Mouse (Mus musculus): ENCODE data around the gene Tef. TPM values are rescaled to one million over a fixed set of nuclear protein-coding genes. Genes with fewer than 3 reads are reported as not detected.

The Tef gene
- polyA plus RNA-seq, 1 experiment from 2014 or later = 20.5 TPM

- WGBS = 1% methylated on average over 53 of the region's 53 CpGs
- peak; percentile 89 for ATAC-seq (ENCODE audit: low FRiP score)
Measured at GRCm38 (mm10) chr15:81872262-81873136, 70.3 kb downstream of the Tef start, which contains the start of gene Aco2. Gene Aco2, plus strand, starts transcription at chr15:81872309.

More at GRCm38 (mm10) chr15:81872262-81873136, 70.3 kb downstream of the Tef start, which contains the start of gene Aco2:
- H3K4me2 ChIP-seq = peak within 1 kb of the TSS; percentile 83
- peaks cover 31% of the 10 kb centered on the region for H3K36me3 ChIP-seq
- H3K9ac ChIP-seq (replicated peaks) = peak within 1 kb of the TSS; percentile 95
- peak within 1 kb of the TSS; percentile 99 for H3K27ac ChIP-seq (replicated peaks)
- peaks cover 27% of the 10 kb centered on the region for H3K4me1 ChIP-seq
- H3K9me3 ChIP-seq (replicated peaks) = no peaks in the 10 kb centered on the region
- peak within 1 kb of the TSS; percentile 89 for H3K4me3 ChIP-seq (replicated peaks)
- H3K27me3 ChIP-seq (replicated peaks) = no peaks in the 10 kb centered on the region

Other genes starting within 250 kb of the Tef start
- gene Ep300, start 217.1 kb upstream of the Tef start, polyA plus RNA-seq (2015; fragmentation: Nextera tagmentation; extraction: Ambion mirVana) = 20.0 and 23.6 TPM in 2 replicates
- gene L3mbtl2, start 138.5 kb upstream of the Tef start, polyA plus RNA-seq (2015; fragmentation: Nextera tagmentation; extraction: Ambion mirVana) = 28.0 and 28.8 TPM in 2 replicates
- gene Chadl, start 105.1 kb upstream of the Tef start, polyA plus RNA-seq (2015; fragmentation: Nextera tagmentation; extraction: Ambion mirVana) = 31.7 and 34.9 TPM in 2 replicates
- 41.7 and 41.9 TPM in 2 replicates for gene Zc3h7b, start 57.4 kb upstream of the Tef start, polyA plus RNA-seq (2015; fragmentation: Nextera tagmentation; extraction: Ambion mirVana)
- 127 and 128 TPM in 2 replicates for gene Rangap1, start 56.9 kb upstream of the Tef start, polyA plus RNA-seq (2015; fragmentation: Nextera tagmentation; extraction: Ambion mirVana)
- 14.7 and 16.1 TPM in 2 replicates for gene Tob2, start 56.4 kb downstream of the Tef start, polyA plus RNA-seq (2015; fragmentation: Nextera tagmentation; extraction: Ambion mirVana)
- 111 and 122 TPM in 2 replicates for gene Phf5a, start 69.5 kb downstream of the Tef start, polyA plus RNA-seq (2015; fragmentation: Nextera tagmentation; extraction: Ambion mirVana)
- gene Aco2, start 69.9 kb downstream of the Tef start, polyA plus RNA-seq (2015; fragmentation: Nextera tagmentation; extraction: Ambion mirVana) = 295 and 298 TPM in 2 replicates
- gene Polr3h, start 123.8 kb downstream of the Tef start, polyA plus RNA-seq (2015; fragmentation: Nextera tagmentation; extraction: Ambion mirVana) = 93.2 and 107 TPM in 2 replicates
- 194 and 220 TPM in 2 replicates for gene Csdc2, start 134.3 kb downstream of the Tef start, polyA plus RNA-seq (2015; fragmentation: Nextera tagmentation; extraction: Ambion mirVana)
- 99.8 and 111 TPM in 2 replicates for gene Pmm1, start 158.5 kb downstream of the Tef start, polyA plus RNA-seq (2015; fragmentation: Nextera tagmentation; extraction: Ambion mirVana)
- not detected in 2 replicates for gene 1700029P11Rik, start 178.1 kb downstream of the Tef start, polyA plus RNA-seq (2015; fragmentation: Nextera tagmentation; extraction: Ambion mirVana)
- gene Xrcc6, start 185.4 kb downstream of the Tef start, polyA plus RNA-seq (2015; fragmentation: Nextera tagmentation; extraction: Ambion mirVana) = 41.6 and 74.7 TPM in 2 replicates
- gene Desi1, start 231.4 kb downstream of the Tef start, polyA plus RNA-seq (2015; fragmentation: Nextera tagmentation; extraction: Ambion mirVana) = 54.1 and 64.0 TPM in 2 replicates
- gene Snu13, start 245.2 kb downstream of the Tef start, polyA plus RNA-seq (2015; fragmentation: Nextera tagmentation; extraction: Ambion mirVana) = 230 and 272 TPM in 2 replicates